Mouse (Mus musculus): ENCODE data around the gene Dhrs3.

Dhrs3 gene

DNA sequence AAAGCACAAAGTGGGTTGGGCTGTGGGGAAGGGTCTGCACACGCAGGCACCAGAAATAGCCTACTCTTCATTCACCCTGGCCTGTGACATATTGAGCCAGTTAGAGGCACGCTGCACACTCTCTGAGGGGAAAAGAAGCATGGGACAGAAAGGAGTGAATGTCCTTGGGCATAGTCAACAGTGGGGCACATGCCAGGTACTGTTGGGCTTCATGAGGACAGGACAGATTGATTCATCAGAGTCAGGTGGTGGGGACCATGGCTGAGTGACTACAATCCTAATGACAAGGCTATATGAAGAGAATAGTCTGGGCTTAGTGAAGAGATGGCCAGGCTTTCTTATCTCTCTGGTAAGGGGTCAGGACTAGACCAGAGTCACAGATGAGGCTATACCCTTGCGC, 49.8 kb downstream of the Dhrs3 start:
- no peak for DNase-seq

DNA sequence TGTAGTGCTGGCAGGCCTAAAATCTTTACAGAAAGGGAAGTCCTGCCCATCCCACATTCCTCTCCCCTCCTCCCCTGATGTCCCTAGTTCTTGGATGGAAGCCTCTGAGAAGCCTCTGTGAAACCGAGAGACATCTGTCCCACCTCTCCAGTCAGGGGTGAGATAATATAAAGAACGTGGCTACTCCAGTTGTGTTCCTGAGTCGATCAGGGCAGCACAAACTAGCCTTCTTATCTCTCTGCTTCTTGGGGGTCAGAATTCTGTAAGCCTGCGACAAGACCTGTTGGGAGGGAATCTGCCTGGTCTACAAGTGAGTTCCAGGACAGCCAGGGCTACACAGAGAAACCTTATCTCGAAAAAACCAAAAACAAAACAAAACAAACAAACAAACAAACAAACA, 50.6 kb downstream of the Dhrs3 start:
- no peak for DNase-seq

GRCm38 (mm10) chr4:144947738-144948390, 55.2 kb downstream of the Dhrs3 start:
- no peak for DNase-seq

- no peak for DNase-seq
Observed at GRCm38 (mm10) chr4:144949441-144950326, 57.1 kb downstream of the Dhrs3 start.

DNA sequence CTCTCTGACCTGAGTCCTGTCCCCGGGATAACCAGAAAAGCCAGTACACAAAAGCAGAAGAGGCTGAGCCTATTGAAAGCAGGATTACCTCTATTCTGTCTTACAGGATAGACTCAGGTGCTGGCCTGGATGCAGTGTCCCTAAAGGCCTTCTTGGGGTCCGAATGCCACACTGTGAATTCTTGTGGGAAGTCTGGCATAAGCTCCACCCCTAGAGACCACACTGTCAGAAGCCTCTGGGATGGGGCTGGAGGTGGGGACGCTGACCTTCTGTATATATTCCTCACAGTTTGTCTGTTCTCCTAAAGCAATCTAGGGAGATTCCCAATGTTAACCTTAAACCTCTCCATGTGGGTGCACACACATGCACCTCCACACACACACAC, 57.7 kb downstream of the Dhrs3 start:
- no peak for DNase-seq

DNA sequence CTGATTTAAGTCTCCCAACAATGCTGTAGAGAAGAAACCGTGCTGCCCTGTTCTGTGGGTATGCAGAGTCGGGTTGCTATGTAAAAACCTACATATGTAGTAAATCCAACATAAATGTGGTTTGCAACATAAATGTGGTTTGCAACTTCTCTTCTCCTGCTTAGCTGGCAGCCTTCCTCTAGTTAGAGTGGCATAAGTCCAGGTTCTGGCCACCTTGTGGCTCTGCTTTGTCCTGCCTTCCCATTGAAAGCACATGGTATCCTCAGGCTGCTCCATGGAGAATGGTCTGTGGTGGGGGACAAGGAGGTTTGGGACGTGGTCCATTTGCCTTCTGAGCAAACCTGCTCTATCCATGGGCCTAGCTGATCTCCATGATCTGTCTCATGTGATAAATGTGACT, 58.3 kb downstream of the Dhrs3 start:
- DNase-seq, result no peak

DNA sequence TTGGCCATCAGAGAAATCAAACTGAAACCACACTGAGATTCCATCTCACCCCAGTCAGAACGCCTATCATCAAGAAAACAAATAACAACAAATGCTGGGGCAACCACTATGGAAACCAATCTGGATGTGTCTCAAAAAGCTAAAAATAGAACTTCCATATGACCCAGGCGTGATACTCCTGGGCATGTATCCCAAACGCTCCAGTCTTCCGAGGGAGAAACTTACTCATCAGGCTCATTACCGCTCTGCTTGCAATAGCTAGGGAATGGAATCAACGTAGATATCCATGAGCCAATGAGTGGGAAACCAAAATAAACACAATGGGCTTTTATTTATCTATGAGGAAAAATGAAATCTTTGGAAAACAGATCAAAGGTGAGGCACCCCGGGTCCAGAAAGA, 59.2 kb downstream of the Dhrs3 start:
- no peak for DNase-seq

- DNase-seq, result no peak
Observed at GRCm38 (mm10) chr4:144953421-144953820, 60.8 kb downstream of the Dhrs3 start.

DNA sequence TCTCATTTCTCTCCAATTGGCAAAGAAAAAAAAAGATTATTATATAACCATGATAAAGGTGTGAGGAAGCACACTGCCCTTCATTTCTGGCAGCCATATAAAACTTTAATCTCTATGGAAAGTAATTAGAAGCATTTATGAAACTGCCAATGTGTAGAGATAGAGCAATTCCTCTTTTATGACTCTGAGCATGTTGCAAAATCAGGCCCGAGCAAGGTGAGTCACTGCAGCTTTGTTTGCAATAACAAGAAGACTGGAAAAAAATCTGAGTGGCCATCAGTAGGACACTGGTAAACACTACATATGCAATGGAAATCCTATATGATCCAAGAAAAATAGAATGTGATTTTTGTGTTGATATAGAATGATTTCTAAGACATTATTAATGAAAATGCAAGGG, 63.2 kb downstream of the Dhrs3 start:
- no peak for DNase-seq

GRCm38 (mm10) chr4:144956293-144956692, 63.7 kb downstream of the Dhrs3 start:
- DNase-seq, result no peak

- DNase-seq, result no peak
Observed at GRCm38 (mm10) chr4:144957186-144957585, 64.6 kb downstream of the Dhrs3 start.

- no peak for DNase-seq
Observed at GRCm38 (mm10) chr4:144957721-144958120, 65.1 kb downstream of the Dhrs3 start.

DNA sequence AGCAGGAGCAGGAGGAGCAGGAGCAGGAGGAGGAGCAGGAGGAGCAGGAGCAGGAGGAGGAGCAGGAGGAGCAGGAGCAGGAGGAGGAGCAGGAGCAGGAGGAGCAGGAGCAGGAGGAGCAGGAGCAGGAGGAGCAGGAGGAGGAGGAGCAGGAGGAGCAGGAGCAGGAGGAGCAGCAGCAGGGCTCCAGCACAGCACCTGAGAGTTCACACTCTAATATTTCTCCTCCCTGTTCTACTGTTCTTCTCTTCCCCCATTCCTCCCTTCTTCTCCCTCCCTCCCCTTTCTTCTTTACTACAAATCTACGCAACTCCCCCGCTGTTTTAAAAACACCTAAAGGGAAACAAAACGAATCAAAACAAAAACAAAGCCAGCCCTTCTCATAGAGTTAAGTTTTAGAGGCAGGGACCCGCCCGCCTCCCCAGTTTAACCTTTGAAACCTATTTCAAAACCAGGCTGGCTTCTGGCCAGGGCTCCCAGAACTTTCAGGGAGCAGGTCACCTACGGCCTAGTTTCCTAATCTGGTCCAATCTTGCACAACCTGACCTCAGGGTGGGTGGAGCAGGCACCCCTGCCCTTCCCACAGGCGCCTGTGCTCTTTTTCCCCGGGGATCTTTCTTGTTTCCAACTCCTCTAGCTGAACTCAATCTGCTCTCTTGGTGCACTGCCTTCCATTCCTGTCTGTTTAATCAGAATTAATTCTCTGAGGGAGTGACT, 67.7 kb downstream of the Dhrs3 start:
- DNase-seq, result no peak

DNA sequence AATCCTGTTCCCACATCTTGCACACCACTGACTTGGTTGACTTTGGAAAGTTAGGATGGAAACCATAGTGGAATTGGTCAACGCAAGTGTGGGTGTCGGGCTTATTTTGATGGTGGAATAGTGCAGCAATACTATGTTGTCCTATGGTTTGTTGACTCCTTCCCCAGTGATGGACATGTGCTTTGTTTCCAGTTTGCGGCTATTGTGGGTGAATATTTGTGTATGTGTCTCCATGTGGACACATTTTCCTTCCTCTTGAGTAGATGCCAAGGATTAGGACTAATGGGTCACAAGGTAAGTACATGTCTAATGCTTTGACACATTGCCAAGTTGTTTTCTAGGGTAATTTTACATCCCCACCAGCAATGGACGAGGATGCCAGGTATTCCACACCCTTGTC, 68.6 kb downstream of the Dhrs3 start:
- DNase-seq, result no peak

DNA sequence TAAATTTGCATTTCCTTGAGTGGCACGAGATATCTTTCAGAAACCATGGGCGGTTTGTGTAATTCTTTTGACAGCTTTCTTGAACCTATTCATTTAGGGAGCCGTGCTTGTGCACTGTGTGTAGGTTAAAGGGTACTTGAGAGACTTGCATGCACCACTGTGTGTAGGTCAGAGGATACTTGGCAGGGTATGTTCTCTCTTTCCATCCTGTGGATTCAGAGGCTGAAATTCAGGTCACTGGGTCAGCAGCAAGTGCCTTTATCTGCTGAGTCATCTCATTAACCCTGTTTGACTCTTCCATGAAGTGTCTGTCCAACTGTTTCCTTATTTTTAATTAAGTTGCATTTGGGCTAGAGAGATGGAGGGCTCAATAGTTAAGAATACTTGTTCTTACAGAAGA, 69.1 kb downstream of the Dhrs3 start:
- no peak for DNase-seq

DNA sequence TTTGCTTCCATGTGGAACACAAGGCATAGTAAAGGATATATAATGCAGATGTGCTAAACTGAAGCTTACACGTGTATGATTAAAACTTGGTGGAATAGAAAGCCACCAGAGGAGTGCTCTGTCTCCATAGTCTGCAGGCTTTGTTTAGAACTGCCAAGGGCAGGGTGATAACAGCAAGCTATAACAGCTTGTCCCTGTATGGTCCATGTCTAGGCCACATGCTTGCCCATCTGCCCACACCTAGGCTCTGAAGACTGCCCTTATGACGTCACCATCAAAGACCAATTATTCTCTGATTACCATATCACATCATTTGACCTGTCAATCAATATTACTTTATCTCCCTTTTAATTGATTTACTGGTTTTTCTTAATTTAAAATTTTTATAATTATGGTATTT, 72.6 kb downstream of the Dhrs3 start:
- DNase-seq, result no peak

DNA sequence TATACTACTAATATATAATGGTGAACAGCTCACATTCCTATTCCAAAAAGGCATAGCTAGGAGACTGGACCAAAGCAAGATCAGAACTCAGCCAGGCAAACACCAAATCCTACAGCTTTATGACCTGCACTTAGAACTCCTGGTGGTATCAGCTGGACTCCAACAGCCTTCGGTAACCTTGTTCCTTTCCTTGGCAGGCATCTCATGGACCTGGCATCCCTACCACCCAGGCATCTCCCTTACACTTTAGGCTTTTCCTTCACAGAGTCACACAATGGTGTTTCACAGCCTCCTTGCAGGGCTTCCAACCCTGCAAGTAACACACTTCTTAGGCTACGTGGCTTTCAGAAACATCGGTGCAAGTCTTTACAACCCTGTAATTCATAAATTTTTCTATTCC, 75.7 kb downstream of the Dhrs3 start:
- no peak for DNase-seq

DNA sequence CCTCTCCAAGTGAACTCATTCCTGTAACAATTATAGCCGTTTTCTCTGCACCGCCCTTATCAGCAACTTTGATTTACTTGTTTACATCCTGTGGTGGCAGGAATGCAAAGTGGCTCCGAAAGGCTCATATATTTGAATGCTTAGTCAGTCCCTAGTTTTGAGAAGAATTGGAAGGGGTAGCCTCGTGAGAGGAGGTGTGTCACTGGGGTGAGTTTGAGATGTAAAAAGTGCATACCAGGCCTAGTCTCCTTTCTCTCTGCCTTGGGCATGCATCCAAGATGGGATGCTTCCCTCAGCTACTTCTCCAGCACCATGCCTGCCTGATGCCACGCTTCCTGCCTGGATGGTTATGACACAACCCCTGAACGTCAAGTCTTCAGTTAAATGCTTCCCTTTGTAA, 76.4 kb downstream of the Dhrs3 start:
- DNase-seq, result no peak

GRCm38 (mm10) chr4:144971048-144971447, 78.4 kb downstream of the Dhrs3 start:
- DNase-seq, result no peak

DNA sequence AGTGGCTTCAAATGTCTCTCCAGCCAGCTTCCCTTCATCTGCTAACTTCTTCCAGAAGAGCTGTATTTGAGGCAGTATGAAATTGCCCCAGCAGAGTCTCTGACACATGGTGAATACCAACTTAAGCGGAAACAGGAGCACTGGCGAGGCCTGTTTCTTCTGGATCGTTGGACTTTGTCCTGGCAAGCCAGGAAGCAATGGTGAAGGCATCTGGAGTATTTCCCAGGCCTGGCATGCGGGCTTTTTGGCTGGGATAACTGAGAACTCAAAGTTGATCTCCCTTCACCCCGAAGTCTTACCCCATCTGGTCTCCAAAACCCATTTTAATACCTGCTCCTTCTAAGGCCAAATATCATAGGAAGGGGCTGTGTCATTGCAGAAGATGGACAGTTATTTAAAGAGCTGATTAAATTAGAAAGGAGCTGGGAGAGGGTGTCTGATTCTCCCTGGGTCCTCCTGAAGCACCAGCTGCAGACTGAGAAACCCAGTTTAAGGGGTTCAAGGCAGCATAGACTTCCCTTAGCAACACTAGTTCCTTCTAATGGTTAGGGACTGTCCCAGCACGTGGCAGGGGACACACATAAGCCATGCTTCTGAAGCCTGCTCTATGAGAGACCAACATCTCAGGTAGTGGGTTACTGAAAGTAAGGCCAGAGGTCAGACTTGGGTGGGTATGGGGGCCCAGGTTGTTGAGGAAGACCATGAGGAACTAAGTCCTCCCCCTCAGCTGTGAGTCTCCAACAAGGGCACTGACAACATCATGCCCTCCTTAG, 80.5 kb downstream of the Dhrs3 start:
- DNase-seq, result peak; percentile 29 to 37

DNA sequence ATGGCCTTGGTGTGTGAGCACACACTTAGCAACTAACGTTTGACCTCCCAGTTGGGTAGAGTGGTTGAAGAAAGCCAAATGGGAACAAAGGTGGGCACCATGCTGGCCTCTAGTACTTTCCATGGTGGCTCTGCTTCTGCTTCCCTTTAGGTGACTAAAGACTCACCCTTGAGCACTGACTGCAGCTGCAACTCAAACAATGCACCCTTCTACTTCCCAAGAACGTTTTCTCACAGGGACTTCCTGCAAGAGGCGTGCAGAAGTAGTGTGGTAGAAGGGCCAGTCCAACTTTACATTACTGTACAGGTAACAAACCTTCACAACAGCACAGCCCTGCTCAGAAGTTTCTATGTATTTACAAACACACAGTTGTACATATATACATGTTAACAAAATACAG, 81.8 kb downstream of the Dhrs3 start:
- DNase-seq, result no peak

- DNase-seq, result no peak
Observed at GRCm38 (mm10) chr4:144975505-144975904, 82.9 kb downstream of the Dhrs3 start.

DNA sequence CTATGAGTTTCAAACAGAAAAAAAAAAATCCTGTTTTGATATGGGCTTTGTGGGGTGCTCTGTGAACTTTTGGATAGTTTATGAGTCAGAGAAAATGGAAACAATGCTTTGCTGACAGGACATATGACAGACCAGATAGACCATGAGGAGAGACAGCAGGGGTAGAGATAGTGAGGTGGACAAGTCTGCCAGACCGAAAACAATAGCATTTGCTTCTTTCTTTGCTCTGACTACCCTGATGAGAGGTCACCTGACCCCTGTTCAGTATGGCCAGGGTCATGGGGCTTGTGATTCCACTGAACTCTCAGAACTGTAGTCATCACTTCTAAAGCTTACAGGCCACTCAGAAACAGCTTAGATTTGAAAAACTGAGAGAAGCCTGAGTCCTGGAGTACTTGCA, 84.4 kb downstream of the Dhrs3 start:
- DNase-seq, result no peak
